Mouse (Mus musculus) cortical plate, adult 2 months (tissue): ENCODE results near the gene Ncs1.

Experiments
- CTCF ChIP-seq: fragments of 200-500 bp; IDR thresholded peaks from 2 replicates; pipeline ENCODE4 v1.5.1; 2011; ENCODE audit warnings: mild to moderate bottlenecking, control low read depth, low read length; ENCODE audit not compliant: insufficient read depth; ENCODE audit errors: extremely low read depth
- POLR2A ChIP-seq: fragments of 200-500 bp; IDR thresholded peaks from 2 replicates; pipeline ENCODE4 v1.6.1; 2011; ENCODE audit warnings: mild to moderate bottlenecking, low read length, control low read depth; ENCODE audit not compliant: insufficient read depth; ENCODE audit errors: extremely low read depth

DNA sequence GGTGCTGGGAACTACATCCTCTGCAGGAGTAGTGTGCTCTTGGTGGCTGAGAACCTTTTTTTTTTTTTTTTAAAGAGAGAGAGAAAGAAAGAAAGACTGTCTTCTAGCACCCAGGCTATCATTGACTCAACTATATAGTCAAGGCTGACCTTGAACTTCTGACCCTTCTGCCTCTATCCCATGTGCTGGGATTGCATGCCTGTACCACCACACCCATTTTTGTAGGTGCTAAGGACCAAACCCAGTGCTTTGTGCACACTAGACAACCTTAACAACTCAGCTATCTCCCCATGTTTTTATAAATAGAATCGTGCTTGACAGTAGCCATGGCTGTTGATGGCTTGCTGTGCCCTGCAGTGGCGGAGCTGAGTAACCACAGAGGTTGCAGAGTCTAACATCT, 45.6 kb upstream of the Ncs1 start:
- no peak for TF ChIP-seq CTCF
- TF ChIP-seq POLR2A = no peak
